Mouse (Mus musculus) midbrain, embryonic 11.5 days (tissue): ENCODE measurements around the gene Olfr263. TPM values are rescaled to one million over a fixed set of nuclear protein-coding genes. Genes with fewer than 3 reads are reported as not detected.

ENCODE experiments used
- ATAC-seq: fragments of 200-750 bp; cut with Nextera tagmentation; 2 replicates; pipeline ENCODE4 v1.8.0; 2017; ENCODE audit warnings: moderate TSS enrichment, moderate library complexity; ENCODE audit not compliant: low FRiP score
- DNase-seq: peaks from one replicate; pipeline ENCODE4 v3.0.0; 2015; ENCODE audit warnings: low spot score; ENCODE audit errors: missing footprints
- H3K27ac ChIP-seq: fragments of 300-500 bp; sonication (generic); 2 replicates; pipeline ENCODE4 v1.5.1; 2014; ENCODE audit warnings: low read depth, low read length
- H3K27me3 ChIP-seq: fragments of 300-500 bp; sonication (generic); 2 replicates; pipeline ENCODE4 v1.6.1; 2014; ENCODE audit warnings: mild to moderate bottlenecking, low read length, moderate library complexity, mixed read lengths; ENCODE audit not compliant: control insufficient read depth, insufficient read depth
- H3K36me3 ChIP-seq: fragments of 300-500 bp; sonication (generic); 2 replicates; pipeline ENCODE4 v1.6.1; 2014; ENCODE audit warnings: mild to moderate bottlenecking, low read length, moderate library complexity, mixed read lengths; ENCODE audit not compliant: control insufficient read depth, insufficient read depth
- H3K4me1 ChIP-seq: fragments of 300-500 bp; sonication (generic); 2 replicates; pipeline ENCODE4 v1.6.1; 2014; ENCODE audit warnings: low read length; ENCODE audit not compliant: control insufficient read depth, insufficient read depth
- H3K4me2 ChIP-seq: fragments of 300-500 bp; sonication (generic); 2 replicates; pipeline ENCODE4 v1.6.1; 2014; ENCODE audit warnings: mild to moderate bottlenecking, moderate library complexity
- H3K4me3 ChIP-seq: fragments of 300-500 bp; sonication (generic); 2 replicates; pipeline ENCODE4 v1.5.1; 2014; ENCODE audit warnings: low read depth, low read length
- H3K9ac ChIP-seq: fragments of 300-500 bp; sonication (generic); 2 replicates; pipeline ENCODE4 v1.6.1; 2014; ENCODE audit warnings: low read length
- H3K9me3 ChIP-seq: fragments of 300-500 bp; sonication (generic); 2 replicates; pipeline ENCODE4 v1.6.1; 2016; ENCODE audit warnings: low read length; ENCODE audit not compliant: control insufficient read depth
- WGBS: fragments of 180-500 bp; shearing (Covaris S2); extraction: QIAGEN DNeasy Blood & Tissue Kit; methylation state at CpG from one replicate; pipeline ENCODE4 v1.1.7; 2014; 5-methylcytosine and 5-hydroxymethylcytosine counted together
- polyA plus RNA-seq: library from polyadenylated mRNA; unstranded; fragments of >200 nt; fragmentation: Nextera tagmentation; extraction: Ambion mirVana; gene quantifications from 2 replicates; pipeline ENCODE4 v1.2.1, GENCODE M21; 2014

Olfr263 gene
- polyA plus RNA-seq, 1 experiment from 2014 or later: not detected

GRCm38 (mm10) chr13:21158071-21158470 lies 28.6 kb downstream of the Olfr263 start:
- Histone ChIP-seq H3K9me3 (no peaks in the 10 kb centered on the region), H3K4me3 (no peak overlapping the region), H3K4me1 (no peaks in the 10 kb centered on the region), H3K9ac (no peak overlapping the region), H3K27me3 (no peaks in the 10 kb centered on the region), H3K36me3 (no peaks in the 10 kb centered on the region), H3K27ac (no peak overlapping the region), H3K4me2 (peak overlapping the region; percentile 68; the same call in 1 of the 2 replicates)
- DNase-seq (peak; percentile 77), ATAC-seq (no peak)
- 7% methylated on average over 9 of the region's 9 CpGs for WGBS

- peak; percentile 98 for DNase-seq
- H3K9ac ChIP-seq: peak overlapping the region; percentile 29; the same call in 1 of the 2 replicates
- H3K4me1 ChIP-seq: no peaks in the 10 kb centered on the region
- peak overlapping the region; percentile 45 for H3K4me3 ChIP-seq
- WGBS: under 1% methylated on average over 19 of the region's 19 CpGs
- ATAC-seq: peak; percentile 31; the same call in 1 of the 2 replicates
- peak overlapping the region; percentile 68 for H3K4me2 ChIP-seq
- no peak overlapping the region for H3K27ac ChIP-seq
- H3K9me3 ChIP-seq: no peaks in the 10 kb centered on the region
- no peaks in the 10 kb centered on the region for H3K27me3 ChIP-seq
- H3K36me3 ChIP-seq: no peaks in the 10 kb centered on the region
Observed at GRCm38 (mm10) chr13:21158785-21159474, 29.5 kb downstream of the Olfr263 start.

DNA sequence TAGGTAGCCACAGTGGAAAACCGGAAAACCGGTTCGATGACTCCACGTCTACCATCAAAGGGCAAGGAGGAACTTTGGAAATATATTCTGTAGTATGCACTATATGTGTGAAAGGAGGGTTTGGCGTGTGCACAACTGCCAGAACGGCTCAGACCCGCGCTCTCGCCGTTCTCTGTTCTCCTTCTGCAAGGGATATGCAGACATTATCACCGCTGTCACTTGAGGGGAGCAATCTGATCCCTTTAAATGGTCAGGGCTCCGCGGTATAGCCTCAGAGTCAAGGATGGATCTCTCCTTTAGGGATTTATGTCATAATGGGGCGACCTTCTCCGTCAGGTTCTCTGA lies 30.0 kb downstream of the Olfr263 start:
- Histone ChIP-seq H3K4me1 (no peaks in the 10 kb centered on the region), H3K4me2 (peak overlapping the region; percentile 68), H3K4me3 (peak overlapping the region; percentile 45), H3K9ac (peak overlapping the region; percentile 29; the same call in 1 of the 2 replicates), H3K27ac (no peak overlapping the region), H3K27me3 (no peaks in the 10 kb centered on the region), H3K36me3 (no peaks in the 10 kb centered on the region), H3K9me3 (no peaks in the 10 kb centered on the region)
- WGBS: under 1% methylated on average over 15 of the region's 15 CpGs
- ATAC-seq (no peak), DNase-seq (no peak)

- H3K27me3 ChIP-seq: no peaks in the 10 kb centered on the region
- under 1% methylated on average over 16 of the region's 16 CpGs for WGBS
- peak overlapping the region; percentile 31 for H3K9ac ChIP-seq
- H3K9me3 ChIP-seq: no peaks in the 10 kb centered on the region
- no peaks in the 10 kb centered on the region for H3K4me1 ChIP-seq
- DNase-seq: peak; percentile 92
- ATAC-seq: peak; percentile 33
- peak overlapping the region; percentile 45 for H3K4me3 ChIP-seq
- H3K27ac ChIP-seq: no peak overlapping the region
- H3K36me3 ChIP-seq: no peaks in the 10 kb centered on the region
- H3K4me2 ChIP-seq: peak overlapping the region; percentile 68
Observed at GRCm38 (mm10) chr13:21160041-21160511, 30.6 kb downstream of the Olfr263 start.

GRCm38 (mm10) chr13:21160657-21161590 lies 31.5 kb downstream of the Olfr263 start:
- peak overlapping the region; percentile 68 for H3K4me2 ChIP-seq
- no peaks in the 10 kb centered on the region for H3K4me1 ChIP-seq
- no peak overlapping the region for H3K27ac ChIP-seq
- no peaks in the 10 kb centered on the region for H3K36me3 ChIP-seq
- H3K27me3 ChIP-seq: no peaks in the 10 kb centered on the region
- ATAC-seq (peak; percentile 90), DNase-seq (peak; percentile 100)
- peak overlapping the region; percentile 45 for H3K4me3 ChIP-seq
- WGBS: 1% methylated on average over 32 of the region's 32 CpGs
- H3K9ac ChIP-seq: peak overlapping the region; percentile 14; the same call in 1 of the 2 replicates
- H3K9me3 ChIP-seq: no peaks in the 10 kb centered on the region

- Histone ChIP-seq H3K9ac (no peak overlapping the region), H3K36me3 (no peaks in the 10 kb centered on the region), H3K27ac (no peak overlapping the region), H3K4me1 (no peaks in the 10 kb centered on the region), H3K4me3 (peak overlapping the region; percentile 45), H3K27me3 (no peaks in the 10 kb centered on the region), H3K9me3 (no peaks in the 10 kb centered on the region), H3K4me2 (peak overlapping the region; percentile 35; the same call in 1 of the 2 replicates)
- 44% methylated on average over 2 of the region's 2 CpGs for WGBS
- DNase-seq (no peak), ATAC-seq (0 out of 2 replicates have a peak, but pooled peaks have one; percentile 25)
Observed at GRCm38 (mm10) chr13:21161591-21161990, 32.2 kb downstream of the Olfr263 start.

DNA sequence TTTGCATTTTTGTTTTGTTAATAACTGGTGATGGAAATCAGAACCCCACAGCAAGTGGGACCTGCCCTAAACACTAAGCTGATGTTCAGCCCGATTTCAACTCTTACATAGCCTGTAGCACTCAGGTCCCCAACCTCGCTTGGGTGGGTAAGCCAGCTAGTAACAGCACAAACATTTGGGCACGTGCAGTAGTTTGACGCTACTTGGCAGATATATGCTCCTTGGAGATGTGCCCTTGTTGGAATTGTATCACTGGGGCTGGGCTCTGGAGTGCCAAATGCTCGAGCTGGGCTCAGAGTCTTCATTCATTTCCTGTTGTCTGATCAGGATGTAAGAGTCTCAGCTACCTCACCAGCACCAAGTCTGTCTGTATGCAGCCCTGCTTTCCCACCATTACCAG lies 33.2 kb downstream of the Olfr263 start:
- Histone ChIP-seq H3K9me3 (no peaks in the 10 kb centered on the region), H3K4me1 (no peaks in the 10 kb centered on the region), H3K4me2 (no peak overlapping the region), H3K27me3 (no peaks in the 10 kb centered on the region), H3K27ac (no peak overlapping the region), H3K36me3 (no peaks in the 10 kb centered on the region), H3K9ac (no peak overlapping the region), H3K4me3 (no peak overlapping the region)
- DNase-seq (peak; percentile 82), ATAC-seq (no peak)
- 61% methylated on average over 5 of the region's 5 CpGs for WGBS

DNA sequence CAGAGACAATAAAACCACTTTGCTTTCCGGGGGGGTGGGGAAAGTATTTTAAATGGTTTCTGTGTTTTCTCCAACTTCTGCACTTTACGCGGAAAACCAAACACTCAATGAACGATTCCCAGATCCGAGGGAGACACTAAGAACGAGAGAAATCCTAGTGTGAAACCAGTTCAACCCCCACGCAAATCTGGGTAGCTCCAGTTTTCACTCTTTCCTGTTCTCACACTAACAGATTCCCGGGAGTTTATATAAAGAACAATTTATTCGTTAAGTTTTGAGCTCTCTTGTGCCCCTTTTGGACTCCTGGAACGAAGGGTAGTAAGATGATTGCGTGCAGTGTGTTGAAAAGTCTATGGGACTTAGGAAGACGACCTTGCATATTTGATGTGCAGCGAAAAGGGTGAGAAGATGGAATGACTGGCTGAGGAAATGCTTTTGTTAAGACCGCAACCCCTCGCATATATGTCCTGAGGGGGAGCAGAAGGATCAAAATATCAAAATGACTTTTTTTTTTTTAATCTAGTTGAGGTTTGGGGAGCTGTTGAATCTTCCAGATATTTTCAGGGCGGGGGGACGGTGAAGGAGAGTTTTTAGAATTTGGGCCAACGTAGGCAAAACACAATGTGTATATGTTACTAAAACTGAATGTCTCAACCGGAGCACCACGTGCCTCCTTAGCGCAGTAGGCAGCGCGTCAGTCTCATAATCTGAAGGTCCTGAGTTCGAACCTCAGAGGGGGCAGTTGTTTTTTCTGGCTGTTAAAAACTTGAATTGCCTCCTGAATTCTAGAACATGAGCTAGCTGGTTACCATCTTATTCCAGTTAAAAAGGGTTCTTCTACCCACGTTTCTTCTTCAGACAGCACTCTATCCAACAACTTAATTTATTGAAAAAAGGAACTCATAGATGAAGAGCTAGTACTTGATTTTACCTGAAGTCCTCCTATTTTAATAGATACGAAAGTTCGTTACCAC lies 37.8 kb downstream of the Olfr263 start:
- peak overlapping the region; percentile 38 for H3K4me3 ChIP-seq
- DNase-seq: peak; percentile 99
- H3K9ac ChIP-seq: peak overlapping the region; percentile 39
- peak overlapping the region; percentile 85 for H3K4me2 ChIP-seq
- H3K27ac ChIP-seq: no peak overlapping the region
- WGBS: 1% methylated on average over 27 of the region's 27 CpGs
- ATAC-seq: peak; percentile 51
- peaks cover 7% of the 10 kb centered on the region for H3K4me1 ChIP-seq
- no peaks in the 10 kb centered on the region for H3K27me3 ChIP-seq
- no peaks in the 10 kb centered on the region for H3K9me3 ChIP-seq
- no peaks in the 10 kb centered on the region for H3K36me3 ChIP-seq
